Mouse (Mus musculus): ENCODE measurements around the gene Rbm38. TPM values are rescaled to one million over a fixed set of nuclear protein-coding genes. Genes with fewer than 3 reads are reported as not detected.

Gene Rbm38
- polyA plus RNA-seq, 1 experiment from 2014 or later = 13.8 TPM

GRCm38 (mm10) chr2:173041242-173041641 lies 20.9 kb downstream of the Rbm38 start:
- Histone ChIP-seq H3K9me3 (no peaks in the 10 kb centered on the region), H3K4me1 (no peaks in the 10 kb centered on the region), H3K36me3 (replicated peaks) (no peaks in the 10 kb centered on the region), H3K4me2 (no peak overlapping the region), H3K27ac (no peak overlapping the region), H3K9ac (no peak overlapping the region), H3K27me3 (replicated peaks) (no peaks in the 10 kb centered on the region), H3K4me3 (no peak overlapping the region)
- whole genome bisulfite sequencing = 66% methylated on average over 5 of the region's 5 CpGs
- no peak for ATAC-seq (replicated peaks)

GRCm38 (mm10) chr2:173041893-173042292 lies 21.6 kb downstream of the Rbm38 start:
- ATAC-seq (replicated peaks) = no peak
- H3K27me3 ChIP-seq (replicated peaks) = no peaks in the 10 kb centered on the region
- WGBS = 84% methylated on average over 1 of the region's 1 CpGs
- no peaks in the 10 kb centered on the region for H3K9me3 ChIP-seq
- no peak overlapping the region for H3K4me2 ChIP-seq
- no peaks in the 10 kb centered on the region for H3K36me3 ChIP-seq (replicated peaks)
- H3K27ac ChIP-seq = no peak overlapping the region
- H3K4me3 ChIP-seq = no peak overlapping the region
- no peak overlapping the region for H3K9ac ChIP-seq
- no peaks in the 10 kb centered on the region for H3K4me1 ChIP-seq

- Histone ChIP-seq H3K4me1 (no peaks in the 10 kb centered on the region), H3K9ac (no peak overlapping the region), H3K27me3 (replicated peaks) (no peaks in the 10 kb centered on the region), H3K4me2 (no peak overlapping the region), H3K9me3 (no peaks in the 10 kb centered on the region), H3K36me3 (replicated peaks) (no peaks in the 10 kb centered on the region), H3K4me3 (no peak overlapping the region), H3K27ac (no peak overlapping the region)
- WGBS = 56% methylated on average over 11 of the region's 11 CpGs
- ATAC-seq (replicated peaks) = no peak
These were observed 22.3 kb downstream of the Rbm38 start for GRCm38 (mm10) chr2:173042504-173043162.

GRCm38 (mm10) chr2:173044198-173044970 lies 24.1 kb downstream of the Rbm38 start:
- H3K4me3 ChIP-seq = no peak overlapping the region
- H3K9me3 ChIP-seq = no peaks in the 10 kb centered on the region
- H3K27me3 ChIP-seq (replicated peaks) = no peaks in the 10 kb centered on the region
- H3K4me1 ChIP-seq = no peaks in the 10 kb centered on the region
- no peaks in the 10 kb centered on the region for H3K36me3 ChIP-seq (replicated peaks)
- H3K27ac ChIP-seq = no peak overlapping the region
- ATAC-seq (replicated peaks) = no peak
- H3K4me2 ChIP-seq = no peak overlapping the region
- 80% methylated on average over 18 of the region's 18 CpGs for WGBS
- no peak overlapping the region for H3K9ac ChIP-seq

- no peak overlapping the region for H3K4me3 ChIP-seq
- no peak overlapping the region for H3K27ac ChIP-seq
- H3K9me3 ChIP-seq = no peaks in the 10 kb centered on the region
- WGBS = 75% methylated on average over 15 of the region's 15 CpGs
- H3K27me3 ChIP-seq (replicated peaks) = no peaks in the 10 kb centered on the region
- H3K36me3 ChIP-seq (replicated peaks) = no peaks in the 10 kb centered on the region
- H3K4me2 ChIP-seq = no peak overlapping the region
- no peak for ATAC-seq (replicated peaks)
- H3K9ac ChIP-seq = no peak overlapping the region
- no peaks in the 10 kb centered on the region for H3K4me1 ChIP-seq
These were observed 26.4 kb downstream of the Rbm38 start for GRCm38 (mm10) chr2:173046582-173047297.

GRCm38 (mm10) chr2:173047471-173047870 lies 27.2 kb downstream of the Rbm38 start:
- WGBS = 40% methylated on average over 5 of the region's 5 CpGs
- no peak overlapping the region for H3K4me2 ChIP-seq
- H3K4me3 ChIP-seq = no peak overlapping the region
- no peaks in the 10 kb centered on the region for H3K36me3 ChIP-seq (replicated peaks)
- ATAC-seq (replicated peaks) = no peak
- no peaks in the 10 kb centered on the region for H3K9me3 ChIP-seq
- H3K27me3 ChIP-seq (replicated peaks) = no peaks in the 10 kb centered on the region
- no peaks in the 10 kb centered on the region for H3K4me1 ChIP-seq
- H3K9ac ChIP-seq = no peak overlapping the region
- no peak overlapping the region for H3K27ac ChIP-seq

- Histone ChIP-seq H3K27ac (no peak overlapping the region), H3K4me2 (no peak overlapping the region), H3K27me3 (replicated peaks) (no peaks in the 10 kb centered on the region), H3K9me3 (no peaks in the 10 kb centered on the region), H3K9ac (no peak overlapping the region), H3K36me3 (replicated peaks) (no peaks in the 10 kb centered on the region), H3K4me3 (no peak overlapping the region), H3K4me1 (no peaks in the 10 kb centered on the region)
- no peak for ATAC-seq (replicated peaks)
- 51% methylated on average over 17 of the region's 17 CpGs for WGBS
These were observed 27.9 kb downstream of the Rbm38 start for GRCm38 (mm10) chr2:173048041-173048745.

GRCm38 (mm10) chr2:173049231-173049630 lies 28.9 kb downstream of the Rbm38 start:
- Histone ChIP-seq H3K27me3 (replicated peaks) (no peaks in the 10 kb centered on the region), H3K9me3 (no peaks in the 10 kb centered on the region), H3K36me3 (replicated peaks) (no peaks in the 10 kb centered on the region), H3K4me2 (no peak overlapping the region), H3K4me1 (no peaks in the 10 kb centered on the region), H3K27ac (no peak overlapping the region), H3K9ac (no peak overlapping the region), H3K4me3 (no peak overlapping the region)
- WGBS = 87% methylated on average over 3 of the region's 3 CpGs
- ATAC-seq (replicated peaks) = no peak

GRCm38 (mm10) chr2:173049817-173050216 lies 29.5 kb downstream of the Rbm38 start:
- H3K9me3 ChIP-seq = no peaks in the 10 kb centered on the region
- 58% methylated on average over 6 of the region's 6 CpGs for WGBS
- H3K4me2 ChIP-seq = no peak overlapping the region
- no peak overlapping the region for H3K9ac ChIP-seq
- H3K4me1 ChIP-seq = no peaks in the 10 kb centered on the region
- ATAC-seq (replicated peaks) = no peak
- no peaks in the 10 kb centered on the region for H3K27me3 ChIP-seq (replicated peaks)
- no peak overlapping the region for H3K4me3 ChIP-seq
- no peaks in the 10 kb centered on the region for H3K36me3 ChIP-seq (replicated peaks)
- no peak overlapping the region for H3K27ac ChIP-seq

GRCm38 (mm10) chr2:173050604-173051382 lies 30.5 kb downstream of the Rbm38 start:
- Histone ChIP-seq H3K4me2 (no peak overlapping the region), H3K27ac (no peak overlapping the region), H3K27me3 (replicated peaks) (no peaks in the 10 kb centered on the region), H3K4me3 (no peak overlapping the region), H3K4me1 (no peaks in the 10 kb centered on the region), H3K9ac (no peak overlapping the region), H3K9me3 (no peaks in the 10 kb centered on the region), H3K36me3 (replicated peaks) (no peaks in the 10 kb centered on the region)
- WGBS = 32% methylated on average over 8 of the region's 8 CpGs
- no peak for ATAC-seq (replicated peaks)

- ATAC-seq (replicated peaks) = no peak
- no peaks in the 10 kb centered on the region for H3K4me1 ChIP-seq
- 92% methylated on average over 8 of the region's 8 CpGs for WGBS
These were observed 32.6 kb downstream of the Rbm38 start for GRCm38 (mm10) chr2:173052881-173053280.

More at GRCm38 (mm10) chr2:173052881-173053280, 32.6 kb downstream of the Rbm38 start:
- Histone ChIP-seq H3K9me3 (no peaks in the 10 kb centered on the region), H3K27ac (no peak overlapping the region), H3K4me3 (no peak overlapping the region), H3K27me3 (replicated peaks) (no peaks in the 10 kb centered on the region), H3K36me3 (replicated peaks) (no peaks in the 10 kb centered on the region), H3K4me2 (no peak overlapping the region), H3K9ac (no peak overlapping the region)
